20 mouse cellular contexts compared by ENCODE assay signal in the genomic region with DNA sequence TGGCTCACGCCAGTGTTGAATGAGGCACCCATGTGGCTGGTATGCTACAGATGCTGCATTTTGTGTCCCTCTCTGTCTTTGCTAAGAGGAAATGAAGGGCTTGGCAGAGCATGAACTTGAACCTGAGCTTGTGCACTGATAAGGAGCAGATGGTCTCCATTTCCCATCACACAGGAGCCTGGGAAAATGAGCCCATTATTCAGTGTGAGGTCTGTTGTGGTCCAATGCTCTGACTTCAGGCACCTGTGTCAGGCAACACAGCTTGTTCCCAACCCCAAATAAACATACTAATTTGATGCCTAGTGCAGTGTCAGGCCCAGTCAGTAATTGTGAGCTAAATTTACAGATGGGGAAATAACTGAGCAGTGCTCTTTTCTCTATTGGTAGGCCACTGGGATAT.
"Had no signal": no experiment of that assay in that cellular context is flagged by ENCODE, and none has a peak within 500 bp of the region (broad histone marks: within the 10 kb centered on the region; RNA-seq: fewer than 3 reads in every experiment).

No protein-coding gene starts in this region.

- H3K36me3 ChIP-seq: kidney, embryonic 15.5 days; limb, embryonic 12.5 days; limb, embryonic 15.5 days; midbrain, embryonic 13.5 days; neural tube, embryonic 13.5 days; stomach, embryonic 15.5 days had no signal

- H3K27ac ChIP-seq: kidney, embryonic 15.5 days; limb, embryonic 12.5 days; limb, embryonic 15.5 days; liver, embryonic 14.5 days; macrophage; midbrain, embryonic 13.5 days; neural tube, embryonic 13.5 days; stomach, embryonic 15.5 days had no signal

- H3K4me1 ChIP-seq: kidney, embryonic 15.5 days; limb, embryonic 12.5 days; limb, embryonic 15.5 days; midbrain, embryonic 13.5 days; neural tube, embryonic 13.5 days; stomach, embryonic 15.5 days had no signal

- H3K4me2 ChIP-seq: kidney, embryonic 15.5 days; limb, embryonic 12.5 days; limb, embryonic 15.5 days; liver, embryonic 11.5 days; lung, embryonic 14.5 days; midbrain, embryonic 13.5 days; neural tube, embryonic 13.5 days; stomach, embryonic 15.5 days had no signal

- H3K9me3 ChIP-seq: kidney, embryonic 15.5 days; limb, embryonic 12.5 days; limb, embryonic 15.5 days; midbrain, embryonic 13.5 days; neural tube, embryonic 13.5 days; stomach, embryonic 15.5 days had no signal

- H3K9ac ChIP-seq: kidney, embryonic 15.5 days; limb, embryonic 12.5 days; limb, embryonic 15.5 days; liver, embryonic 14.5 days; liver, postnatal 0 days; lung, embryonic 14.5 days; midbrain, embryonic 13.5 days; neural tube, embryonic 13.5 days; stomach, embryonic 15.5 days had no signal

- ATAC-seq: liver, postnatal 0 days; lung, postnatal 0 days; midbrain, embryonic 13.5 days had no signal

- H3K27me3 ChIP-seq: kidney, embryonic 15.5 days; limb, embryonic 12.5 days; limb, embryonic 15.5 days; midbrain, embryonic 13.5 days; neural tube, embryonic 13.5 days; stomach, embryonic 15.5 days had no signal

- DNase-seq: kidney, adult 8-10 months; kidney, postnatal 14 days; kidney, postnatal 4 days; left cerebral cortex, postnatal 4 days; liver, postnatal 0 days; lung, embryonic 14.5 days; right cerebral cortex, postnatal 25 days; spleen, adult 18-20 months; thymus, postnatal 25 days had no signal

- H3K4me3 ChIP-seq: kidney, embryonic 15.5 days; limb, embryonic 12.5 days; limb, embryonic 15.5 days; midbrain, embryonic 13.5 days; myocyte; neural tube, embryonic 13.5 days; stomach, embryonic 15.5 days had no signal
